Mouse (Mus musculus) hematopoietic stem cell, adult 5-6 weeks (primary cell): ENCODE data around the gene Prss3. TPM values are rescaled to one million over a fixed set of nuclear protein-coding genes. Genes with fewer than 3 reads are reported as not detected.
"Not testable (repeated sequence)": the region's sequence is repeated elsewhere in the genome, so short reads cannot be mapped to it uniquely, and the experiment has no call there.

ENCODE experiments used
- ATAC-seq, 2 experiments: fragments of 125-278 bp in 1 of 2; replicated peaks in 1 of 2; 2 replicates each; pipeline ENCODE4 v1.8.0; 2016 to 2017; ENCODE audit warnings: inconsistent platforms in 2 of 2, mild to moderate bottlenecking in 2 of 2, moderate number of reproducible peaks in 2 of 2, low read depth in 1 of 2, moderate TSS enrichment in 1 of 2; ENCODE audit not compliant: low FRiP score in 2 of 2, poor library complexity in 2 of 2, severe bottlenecking in 2 of 2, insufficient read depth in 1 of 2, low TSS enrichment in 1 of 2
- total RNA-seq: library from RNA; stranded (forward); fragments of 172-1452, 232-1000 nt; gene quantifications from 2 replicates; pipeline ENCODE4 v1.2.3, GENCODE M21; 2017

Prss3 gene
- not detected in 2 replicates for total RNA-seq

GRCm38 (mm10) chr6:41377578-41377977, at the start of gene Prss3:
Gene Prss3 (minus strand): TSS chr6:41377678.
- ATAC-seq = not testable (repeated sequence)

DNA sequence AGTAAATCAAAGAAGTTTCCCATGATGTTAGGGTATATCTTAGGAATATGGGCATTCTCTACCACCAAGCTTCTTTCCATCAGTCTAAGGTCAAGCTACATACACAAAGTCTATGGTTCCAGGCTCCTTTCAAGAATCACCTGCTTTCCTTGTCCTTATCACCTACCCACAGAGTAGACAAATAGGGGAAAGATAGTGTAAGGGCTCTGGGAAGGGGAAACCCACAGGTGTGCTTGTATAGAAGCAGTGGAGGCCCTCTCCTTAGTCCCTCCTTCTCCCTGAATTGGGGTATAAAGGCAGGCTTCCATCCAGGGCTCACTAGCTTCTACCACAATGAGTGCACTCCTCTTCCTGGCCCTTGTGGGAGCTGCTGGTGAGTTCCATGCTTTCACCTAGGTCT, 14.6 kb upstream of the Prss3 start, which contains the start of gene Gm5771:
Gene Gm5771 (plus strand): TSS at position 301 of the 400 bp plus-strand sequence.
- not testable (repeated sequence) for ATAC-seq

- ATAC-seq = not testable (repeated sequence)
Observed at GRCm38 (mm10) chr6:41391640-41392039, 14.2 kb upstream of the Prss3 start.

DNA sequence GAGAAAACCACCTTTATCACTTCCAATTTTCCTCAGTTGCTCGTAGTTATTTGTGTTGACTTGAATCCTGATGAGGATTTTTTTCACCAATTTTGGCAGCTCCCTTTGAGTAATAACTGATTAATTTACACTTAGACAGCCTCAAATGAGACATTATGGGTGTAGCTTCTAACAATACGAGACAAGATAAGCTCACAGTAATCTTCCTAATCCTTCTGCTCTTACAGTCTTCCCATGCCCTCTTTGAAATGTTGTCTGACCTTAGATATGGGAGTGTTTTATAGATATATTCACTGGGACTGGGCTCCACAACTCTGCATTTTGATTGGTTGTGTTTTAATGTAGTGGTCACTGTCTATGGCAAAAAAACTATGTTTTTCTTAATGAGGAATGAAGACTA, 9.3 kb upstream of the Prss3 start:
- no peak for ATAC-seq

DNA sequence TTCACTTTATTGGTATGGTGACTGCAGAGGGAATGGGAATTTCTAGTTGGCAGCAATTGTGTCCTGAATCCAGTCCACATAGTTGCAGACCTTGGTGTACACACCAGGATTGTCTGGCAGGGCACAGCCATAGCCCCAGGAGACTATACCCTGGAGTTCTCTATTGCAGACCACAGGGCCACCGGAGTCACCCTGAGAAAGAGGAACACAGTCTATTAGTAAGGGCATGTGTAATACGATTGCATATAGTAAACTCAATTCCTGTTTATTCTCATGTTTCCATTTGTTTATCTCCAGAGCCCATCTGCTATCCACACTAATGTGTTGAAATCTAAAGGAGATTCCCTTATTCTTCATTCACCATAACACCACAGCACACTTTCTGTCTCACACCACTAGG, 3.7 kb downstream of the Prss3 start:
- peak; percentile 53 to 64; a peak in 2 of 4 replicates for ATAC-seq

DNA sequence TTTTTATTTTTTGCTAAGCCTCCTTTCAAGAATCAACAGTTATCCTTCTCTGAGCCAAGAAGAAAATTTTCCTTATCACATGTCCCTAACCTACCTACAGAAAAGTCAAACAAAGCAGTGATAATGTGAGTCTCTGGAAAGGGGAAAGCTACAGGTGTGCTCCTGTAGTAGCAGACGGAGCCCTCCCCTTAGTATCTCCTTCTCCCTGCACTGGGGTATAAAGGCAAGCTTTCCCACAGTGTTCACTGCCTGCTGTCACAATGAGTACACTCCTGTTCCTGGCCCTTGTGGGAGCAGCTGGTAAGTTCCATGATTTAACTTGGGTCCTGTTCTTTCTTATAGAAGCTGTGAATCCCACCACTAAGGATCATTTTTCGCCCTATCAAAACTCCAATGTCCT, 23.5 kb downstream of the Prss3 start, which contains the start of gene Try10:
Gene Try10 (plus strand): TSS at position 174 of the 400 bp plus-strand sequence.
- ATAC-seq = no peak

Other genes with a start within 250 kb of the Prss3 start
- gene Try4, start 75.4 kb downstream of the Prss3 start, total RNA-seq = not detected in 2 replicates
- gene Try5, start 60.8 kb downstream of the Prss3 start, total RNA-seq = not detected in 2 replicates
- not detected in 2 replicates for gene Try10, start 23.6 kb downstream of the Prss3 start, total RNA-seq
- gene Gm5771, start 14.7 kb upstream of the Prss3 start, total RNA-seq = not detected in 2 replicates
- gene Gm10334, start 68.5 kb upstream of the Prss3 start, total RNA-seq = not detected in 2 replicates
- gene Prss1, start 81.3 kb upstream of the Prss3 start, total RNA-seq = not detected in 2 replicates
- not detected in 2 replicates for gene Prss2, start 144.1 kb upstream of the Prss3 start, total RNA-seq
- 10.7 and 17.9 TPM in 2 replicates for gene Ephb6, start 227.8 kb upstream of the Prss3 start, total RNA-seq